Mouse (Mus musculus) limb, embryonic 14.5 days (tissue): ENCODE data around the gene Grik4. TPM values are rescaled to one million over a fixed set of nuclear protein-coding genes. Genes with fewer than 3 reads are reported as not detected.

Experiments
- ATAC-seq: fragments of 200-750 bp; cut with Nextera tagmentation; 2 replicates; pipeline ENCODE4 v1.8.0; 2017; ENCODE audit warnings: low read depth, moderate number of reproducible peaks, moderate TSS enrichment; ENCODE audit not compliant: low FRiP score
- DNase-seq: peaks from one replicate; pipeline ENCODE4 v3.0.0-alpha.2; 2015; ENCODE audit warnings: low spot score
- H3K27ac ChIP-seq: fragments of 300-500 bp; sonication (generic); replicated peaks from 2 replicates; pipeline ENCODE4 v1.5.1; 2014; ENCODE audit warnings: low read depth, mild to moderate bottlenecking, low read length, moderate library complexity, mixed read lengths
- H3K27me3 ChIP-seq: fragments of 300-500 bp; sonication (generic); 2 replicates; pipeline ENCODE4 v1.6.1; 2014; ENCODE audit warnings: low read length, mixed read lengths; ENCODE audit not compliant: control insufficient read depth, insufficient read depth
- H3K36me3 ChIP-seq: fragments of 300-500 bp; sonication (generic); 2 replicates; pipeline ENCODE4 v1.6.1; 2014; ENCODE audit warnings: mild to moderate bottlenecking, low read length, moderate library complexity, mixed read lengths; ENCODE audit not compliant: control insufficient read depth, insufficient read depth
- H3K4me1 ChIP-seq: fragments of 300-500 bp; sonication (generic); 2 replicates; pipeline ENCODE4 v1.6.1; 2014; ENCODE audit warnings: antibody characterized with exemption, low read length, mixed read lengths; ENCODE audit not compliant: control insufficient read depth, insufficient read depth
- H3K4me2 ChIP-seq: fragments of 300-500 bp; sonication (generic); replicated peaks from 2 replicates; pipeline ENCODE4 v1.6.1; 2014; ENCODE audit warnings: low read depth, mild to moderate bottlenecking, low read length, moderate library complexity; ENCODE audit not compliant: severe bottlenecking
- H3K4me3 ChIP-seq: fragments of 300-500 bp; sonication (generic); replicated peaks from 2 replicates; pipeline ENCODE4 v1.5.1; 2014; ENCODE audit warnings: low read length
- H3K9ac ChIP-seq: fragments of 300-500 bp; sonication (generic); 2 replicates; pipeline ENCODE4 v1.6.1; 2014; ENCODE audit warnings: mild to moderate bottlenecking, low read depth, low read length, moderate library complexity; ENCODE audit not compliant: severe bottlenecking
- H3K9me3 ChIP-seq: fragments of 300-500 bp; sonication (generic); 2 replicates; pipeline ENCODE4 v1.6.1; 2016; ENCODE audit warnings: low read length; ENCODE audit not compliant: control insufficient read depth
- POLR2A ChIP-seq: fragments of 200-500 bp; IDR thresholded peaks from 2 replicates; pipeline ENCODE4 v1.8.0; 2012; ENCODE audit warnings: inconsistent platforms, mild to moderate bottlenecking, moderate library complexity, borderline replicate concordance; ENCODE audit not compliant: insufficient read depth, insufficient read length; ENCODE audit errors: extremely low read depth
- WGBS: fragments of 180-500 bp; shearing (Covaris S2); extraction: QIAGEN DNeasy Blood & Tissue Kit; methylation state at CpG from one replicate; pipeline ENCODE4 v1.1.7; 2014; 5-methylcytosine and 5-hydroxymethylcytosine counted together
- polyA plus RNA-seq, 2 experiments: library from polyadenylated mRNA; depleted of rRNA in 1 of 2; stranded (reverse) in 1 of 2; unstranded in 1 of 2; fragments of >200 nt; fragmentation: Nextera tagmentation in 1 of 2; extraction: Ambion mirVana in 1 of 2; gene quantifications; 2 replicates each; pipeline versions ENCODE4 v1.2.1 to v1.2.3; 2012 to 2014

The Grik4 gene
- polyA plus RNA-seq, 2 experiments, result 0.85 to 2.4 TPM

DNA sequence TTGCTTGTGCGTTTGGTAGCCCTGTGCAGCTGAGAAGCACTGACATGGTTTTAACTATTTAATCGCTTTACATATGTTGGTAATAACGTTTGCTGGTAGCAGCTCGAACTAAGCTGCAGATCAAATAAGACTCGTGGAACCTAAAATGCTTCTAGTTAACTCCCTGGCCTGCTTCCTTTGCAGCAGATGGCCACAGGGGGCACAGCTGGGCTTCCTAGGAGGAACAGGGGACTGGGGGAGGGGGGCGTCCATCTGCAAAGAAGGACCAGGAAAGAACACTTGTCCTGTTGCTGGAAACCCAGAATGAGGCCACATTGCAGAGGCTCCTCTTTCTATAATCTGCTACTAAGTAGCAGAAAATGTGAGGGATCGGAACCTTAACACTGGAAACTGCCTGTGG lies 24.1 kb downstream of the Grik4 start:
- no peaks in the 10 kb centered on the region for H3K9me3 ChIP-seq
- H3K27ac ChIP-seq, result no peak overlapping the region
- no peak overlapping the region for H3K4me3 ChIP-seq
- no peaks in the 10 kb centered on the region for H3K36me3 ChIP-seq
- H3K9ac ChIP-seq, result no peak overlapping the region
- WGBS, result 32% methylated on average over 7 of the region's 7 CpGs
- H3K4me1 ChIP-seq, result no peaks in the 10 kb centered on the region; the same call in 1 of the 2 replicates
- H3K27me3 ChIP-seq, result no peaks in the 10 kb centered on the region
- no peak overlapping the region for H3K4me2 ChIP-seq
- ATAC-seq, result no peak
- no peak for DNase-seq
- no peak for TF ChIP-seq POLR2A

- no peaks in the 10 kb centered on the region for H3K36me3 ChIP-seq
- no peak for DNase-seq
- no peak overlapping the region for H3K4me2 ChIP-seq
- H3K4me3 ChIP-seq, result no peak overlapping the region
- no peaks in the 10 kb centered on the region for H3K27me3 ChIP-seq
- H3K9ac ChIP-seq, result no peak overlapping the region
- H3K27ac ChIP-seq, result no peak overlapping the region
- no peak for ATAC-seq
- 87% methylated on average over 7 of the region's 7 CpGs for WGBS
- no peaks in the 10 kb centered on the region for H3K9me3 ChIP-seq
- no peaks in the 10 kb centered on the region; the same call in 1 of the 2 replicates for H3K4me1 ChIP-seq
- TF ChIP-seq POLR2A, result no peak
Measured at GRCm38 (mm10) chr9:42917911-42918310, 26.4 kb downstream of the Grik4 start.

GRCm38 (mm10) chr9:42913201-42913600 lies 31.1 kb downstream of the Grik4 start:
- H3K27ac ChIP-seq, result no peak overlapping the region
- no peak for ATAC-seq
- no peak overlapping the region for H3K4me2 ChIP-seq
- H3K9me3 ChIP-seq, result no peaks in the 10 kb centered on the region
- H3K9ac ChIP-seq, result no peak overlapping the region
- TF ChIP-seq POLR2A, result no peak
- 85% methylated on average over 2 of the region's 2 CpGs for WGBS
- peaks cover 7% of the 10 kb centered on the region for H3K4me1 ChIP-seq
- H3K36me3 ChIP-seq, result no peaks in the 10 kb centered on the region
- no peaks in the 10 kb centered on the region for H3K27me3 ChIP-seq
- H3K4me3 ChIP-seq, result no peak overlapping the region
- DNase-seq, result no peak

- peak overlapping the region; percentile 1; the same call in 1 of the 2 replicates for H3K9ac ChIP-seq
- peaks cover 12% of the 10 kb centered on the region for H3K4me1 ChIP-seq
- no peaks in the 10 kb centered on the region for H3K9me3 ChIP-seq
- TF ChIP-seq POLR2A, result no peak
- DNase-seq (no peak), ATAC-seq (no peak)
- H3K27me3 ChIP-seq, result no peaks in the 10 kb centered on the region
- 28% methylated on average over 8 of the region's 8 CpGs for WGBS
- H3K4me3 ChIP-seq, result no peak overlapping the region
- no peak overlapping the region for H3K4me2 ChIP-seq
- H3K27ac ChIP-seq, result no peak overlapping the region
- no peaks in the 10 kb centered on the region for H3K36me3 ChIP-seq
Measured at GRCm38 (mm10) chr9:42908657-42909313, 35.5 kb downstream of the Grik4 start.

GRCm38 (mm10) chr9:42906995-42907394 lies 37.3 kb downstream of the Grik4 start:
- Histone ChIP-seq H3K4me1 (peaks cover 12% of the 10 kb centered on the region), H3K4me2 (no peak overlapping the region), H3K4me3 (no peak overlapping the region), H3K27me3 (no peaks in the 10 kb centered on the region), H3K27ac (no peak overlapping the region), H3K9me3 (no peaks in the 10 kb centered on the region), H3K36me3 (no peaks in the 10 kb centered on the region), H3K9ac (no peak overlapping the region)
- 28% methylated on average over 3 of the region's 3 CpGs for WGBS
- DNase-seq (no peak), ATAC-seq (no peak)
- TF ChIP-seq POLR2A, result no peak
